Mouse (Mus musculus): Measurements from ENCODE around the gene Ulk2.
A peak's percentile ranks its signal among the peaks of the same experiment; 100 is the strongest.
"Not testable (repeated sequence)": the region's sequence is repeated elsewhere in the genome, so short reads cannot be mapped to it uniquely, and the experiment has no call there.

The Ulk2 gene

GRCm38 (mm10) chr11:61854988-61855411, at the start of gene Ulk2:
TSS of gene Ulk2 (minus strand) at chr11:61855073.
- DNase-seq = peak; percentile 95 to 96

GRCm38 (mm10) chr11:61882183-61882582, 27.3 kb upstream of the Ulk2 start:
- DNase-seq = peak in 1 of 2 experiments; percentile 22

GRCm38 (mm10) chr11:61879921-61880320, 25.0 kb upstream of the Ulk2 start:
- no peak for DNase-seq

- DNase-seq = peak; percentile 11 to 42
Observed at GRCm38 (mm10) chr11:61871881-61872280, 17.0 kb upstream of the Ulk2 start.

GRCm38 (mm10) chr11:61866856-61867255, 12.0 kb upstream of the Ulk2 start:
- DNase-seq = no peak

GRCm38 (mm10) chr11:61861781-61862547, 7.1 kb upstream of the Ulk2 start:
- no peak for DNase-seq

GRCm38 (mm10) chr11:61859316-61859715, 4.4 kb upstream of the Ulk2 start:
- DNase-seq = no peak

- DNase-seq = peak in 1 of 2 experiments; percentile 28
Observed at GRCm38 (mm10) chr11:61855539-61855938, 666 bp upstream of the Ulk2 start.

GRCm38 (mm10) chr11:61854211-61854987, 474 bp downstream of the Ulk2 start:
- peak; percentile 89 to 92 for DNase-seq

GRCm38 (mm10) chr11:61853659-61854058, 1.2 kb downstream of the Ulk2 start:
- no peak for DNase-seq

- DNase-seq = no peak
Observed at GRCm38 (mm10) chr11:61852916-61853315, 2.0 kb downstream of the Ulk2 start.

GRCm38 (mm10) chr11:61851195-61851594, 3.7 kb downstream of the Ulk2 start:
- peak; percentile 21 to 25 for DNase-seq

GRCm38 (mm10) chr11:61840663-61841062, 14.2 kb downstream of the Ulk2 start:
- not testable (repeated sequence) for DNase-seq

GRCm38 (mm10) chr11:61839940-61840339, 14.9 kb downstream of the Ulk2 start:
- DNase-seq = no peak

GRCm38 (mm10) chr11:61839182-61839581, 15.7 kb downstream of the Ulk2 start:
- DNase-seq = no peak

- no peak for DNase-seq
Observed at GRCm38 (mm10) chr11:61809793-61810192, 45.1 kb downstream of the Ulk2 start.

GRCm38 (mm10) chr11:61808551-61809117, 46.2 kb downstream of the Ulk2 start:
- DNase-seq = no peak

GRCm38 (mm10) chr11:61793441-61793840, 61.4 kb downstream of the Ulk2 start:
- no peak for DNase-seq

GRCm38 (mm10) chr11:61788550-61788949, 66.3 kb downstream of the Ulk2 start:
- DNase-seq = no peak

GRCm38 (mm10) chr11:61782526-61782925, 72.3 kb downstream of the Ulk2 start:
- DNase-seq = not testable (repeated sequence)

- peak; percentile 47 to 64 for DNase-seq
Observed at GRCm38 (mm10) chr11:61774551-61775149, 80.2 kb downstream of the Ulk2 start.

- DNase-seq = peak; percentile 100
Observed at GRCm38 (mm10) chr11:61761584-61762407, 93.1 kb downstream of the Ulk2 start, which contains the start of gene Prpsap2. TSS of gene Prpsap2 (minus strand) at chr11:61762088.
